Mouse (Mus musculus) CH12.LX (cell line): ENCODE results near the gene Atp9a.

Experiments
- CTCF ChIP-seq, 2 experiments: IDR thresholded peaks in 1 of 2; conservative IDR thresholded peaks in 1 of 2; 2 replicates each; pipeline ENCODE4 v1.5.1; 2011 to 2012; ENCODE audit warnings: low read depth in 2 of 2, low read length in 2 of 2, improper control_type of control experiment in 1 of 2, inconsistent platforms in 1 of 2, mild to moderate bottlenecking in 1 of 2, moderate library complexity in 1 of 2
- KAT2A ChIP-seq: IDR thresholded peaks from 2 replicates; pipeline ENCODE4 v1.6.1; 2012; ENCODE audit warnings: low read length, improper control_type of control experiment, inconsistent platforms; ENCODE audit not compliant: insufficient replicate concordance
- NRF1 ChIP-seq: IDR thresholded peaks from 2 replicates; pipeline ENCODE4 v1.6.1; 2014; ENCODE audit warnings: low read depth, mild to moderate bottlenecking, inconsistent platforms, low read length, improper control_type of control experiment, moderate library complexity
- SIN3A ChIP-seq: IDR thresholded peaks from 2 replicates; pipeline ENCODE4 v1.6.1; 2012; ENCODE audit warnings: low read length, improper control_type of control experiment, inconsistent platforms
- TCF12 ChIP-seq: IDR thresholded peaks from 2 replicates; pipeline ENCODE4 v1.6.1; 2014; ENCODE audit warnings: low read depth, mild to moderate bottlenecking, inconsistent platforms, low read length, improper control_type of control experiment
- USF1 ChIP-seq: IDR thresholded peaks from 2 replicates; pipeline ENCODE4 v1.6.1; 2014; ENCODE audit warnings: low read depth, mild to moderate bottlenecking, inconsistent platforms, low read length, improper control_type of control experiment
- ZC3H11A ChIP-seq: IDR thresholded peaks from 2 replicates; pipeline ENCODE4 v1.6.1; 2012; ENCODE audit warnings: low read depth, mild to moderate bottlenecking, inconsistent platforms, low read length, improper control_type of control experiment
- ZNF384 ChIP-seq: IDR thresholded peaks from 2 replicates; pipeline ENCODE4 v1.6.1; 2012; ENCODE audit warnings: low read depth, low read length, improper control_type of control experiment, inconsistent platforms

DNA sequence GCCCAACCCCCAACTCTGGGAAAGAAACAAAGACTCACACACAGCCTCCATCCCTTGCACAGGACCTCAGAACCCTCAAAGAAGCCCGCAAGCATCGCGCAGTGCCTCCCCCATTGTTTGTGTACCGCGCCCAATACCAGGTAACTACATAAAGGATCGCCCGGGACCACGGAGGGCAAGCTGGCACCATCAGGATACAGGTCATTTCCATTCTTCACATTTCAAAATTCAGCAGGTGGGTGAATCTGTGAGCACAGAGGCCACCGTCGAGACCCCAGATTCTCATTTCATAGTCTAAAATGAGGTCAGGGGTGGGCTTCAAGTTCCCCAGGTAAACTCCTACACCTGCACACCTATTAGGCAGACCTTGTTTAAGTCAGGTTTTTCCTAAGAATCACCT, 1.7 kb downstream of the Atp9a start:
- no peak for TF ChIP-seq CTCF (conservative IDR thresholded peaks at IDR 0.05 in 1 of 2, IDR thresholded peaks at IDR 0.05 in 1 of 2; ENCODE audit: low read depth in 2 of 2, low read length in 2 of 2)
- no peak for TF ChIP-seq USF1
- no peak for TF ChIP-seq NRF1
- no peak for TF ChIP-seq KAT2A
- no peak for TF ChIP-seq TCF12
- TF ChIP-seq ZC3H11A: no peak
- TF ChIP-seq ZNF384: no peak
- no peak for TF ChIP-seq SIN3A
